Mouse (Mus musculus): ENCODE measurements around the gene Fzd4. TPM values are rescaled to one million over a fixed set of nuclear protein-coding genes. Genes with fewer than 3 reads are reported as not detected.
A peak's percentile ranks its signal among the peaks of the same experiment; 100 is the strongest.

Fzd4 gene
- total RNA-seq, 2 experiments from 2014 or later = 6.1 to 7.6 TPM

DNA sequence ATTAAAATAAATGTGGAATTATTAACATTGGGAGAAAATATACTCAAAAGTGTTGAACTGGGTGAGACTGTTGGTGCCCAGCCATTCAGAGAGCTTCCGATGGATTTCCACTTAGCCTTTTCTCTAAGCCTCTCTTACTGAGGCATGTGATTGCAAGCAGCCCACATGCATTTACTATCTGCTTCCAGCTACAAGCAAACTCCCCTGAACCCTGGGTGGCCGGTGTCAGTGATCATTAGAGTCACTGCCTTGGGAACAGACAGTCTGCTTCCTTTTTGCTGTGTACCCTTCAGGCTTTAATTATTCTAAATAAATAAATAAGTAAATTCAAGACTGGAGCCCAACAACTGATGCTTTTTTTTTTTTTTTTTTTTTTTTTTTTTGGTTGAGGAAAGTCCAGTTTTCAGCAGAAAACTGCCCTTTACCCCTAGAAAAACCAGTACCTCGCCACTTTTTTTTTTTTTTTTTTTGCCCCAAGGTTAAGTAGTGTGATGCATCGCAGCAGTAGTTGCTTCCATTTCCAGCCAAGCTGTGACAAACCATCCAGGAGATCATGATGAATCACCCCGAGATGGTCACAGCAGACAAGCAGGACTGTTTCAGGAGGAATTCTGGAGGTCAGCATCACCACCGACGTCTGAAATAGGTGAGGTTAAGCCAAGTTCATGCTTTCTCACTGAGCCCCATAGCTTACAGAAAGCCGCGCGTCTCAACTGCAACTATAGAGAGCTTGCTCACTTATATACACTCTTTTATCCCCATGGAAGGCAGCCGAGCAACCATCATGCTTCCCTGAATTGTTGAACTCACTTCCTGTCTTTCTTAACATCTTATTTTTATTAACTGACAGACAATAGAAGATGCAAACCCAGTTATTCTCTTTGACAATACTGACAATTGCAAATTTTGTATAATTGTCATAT is 21.9 kb downstream of the Fzd4 start:
- DNase-seq (ENCODE audit: low spot score in 2 of 2) = no peak

DNA sequence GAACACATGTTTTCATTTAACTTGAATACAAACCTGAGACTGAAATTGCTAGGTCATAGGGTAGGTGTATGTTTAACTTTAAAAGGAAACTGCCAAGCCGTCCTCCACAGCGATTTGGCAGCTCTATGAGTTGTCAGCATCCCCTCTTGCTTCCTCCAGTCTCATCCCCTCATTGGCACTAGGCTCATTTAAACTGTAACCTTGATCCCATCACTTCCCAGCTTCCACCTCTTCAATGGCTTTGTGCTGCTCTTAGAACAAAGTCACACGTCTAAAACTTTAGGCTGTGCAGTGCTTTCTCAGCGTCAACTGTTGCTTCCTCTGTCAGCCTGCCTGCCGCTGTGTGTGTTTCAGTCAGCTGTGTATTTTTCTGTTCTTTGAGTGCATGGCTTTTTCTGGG is 22.9 kb downstream of the Fzd4 start:
- DNase-seq (ENCODE audit: low spot score in 2 of 2) = no peak

DNA sequence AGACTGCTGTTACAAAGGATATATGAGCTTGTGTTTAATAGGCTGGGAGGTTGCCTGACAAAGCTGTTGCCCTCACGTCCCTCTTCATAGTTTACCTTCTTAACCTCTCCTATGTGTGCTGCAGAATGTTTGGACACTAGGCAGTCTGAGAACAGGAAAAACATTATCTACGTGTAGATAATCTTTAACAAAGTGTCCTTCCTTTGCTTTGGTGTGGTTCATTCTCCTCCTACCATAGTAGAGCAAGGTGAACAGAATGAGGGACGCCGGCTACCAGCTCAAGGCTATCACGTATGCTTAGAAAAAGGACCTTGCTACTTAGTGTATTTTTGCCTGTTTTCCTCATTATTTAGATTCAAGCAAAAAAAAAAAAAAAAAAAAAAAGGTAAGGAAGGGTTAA is 24.6 kb downstream of the Fzd4 start:
- no peak for DNase-seq (ENCODE audit: low spot score in 2 of 2)

DNA sequence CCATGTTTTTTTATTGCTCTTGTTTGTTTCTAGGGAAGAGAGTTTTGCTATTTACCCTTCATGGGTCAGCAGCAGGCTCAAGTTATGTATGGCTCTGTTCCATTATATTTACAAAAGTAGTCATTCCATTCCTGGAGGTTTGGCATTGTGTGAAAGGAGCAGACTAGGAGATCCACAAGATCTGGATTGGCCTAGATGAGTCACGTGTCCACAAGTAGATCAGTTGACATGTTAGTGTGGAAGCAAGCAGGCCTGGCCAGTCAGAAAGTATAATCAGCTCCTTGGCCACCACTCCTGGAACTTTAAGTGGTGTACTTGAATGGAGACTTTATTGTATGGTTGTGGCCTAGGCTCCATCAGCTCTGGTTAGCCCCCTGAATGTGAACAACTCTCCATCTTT is 25.2 kb downstream of the Fzd4 start:
- no peak for DNase-seq (ENCODE audit: low spot score in 2 of 2)

DNA sequence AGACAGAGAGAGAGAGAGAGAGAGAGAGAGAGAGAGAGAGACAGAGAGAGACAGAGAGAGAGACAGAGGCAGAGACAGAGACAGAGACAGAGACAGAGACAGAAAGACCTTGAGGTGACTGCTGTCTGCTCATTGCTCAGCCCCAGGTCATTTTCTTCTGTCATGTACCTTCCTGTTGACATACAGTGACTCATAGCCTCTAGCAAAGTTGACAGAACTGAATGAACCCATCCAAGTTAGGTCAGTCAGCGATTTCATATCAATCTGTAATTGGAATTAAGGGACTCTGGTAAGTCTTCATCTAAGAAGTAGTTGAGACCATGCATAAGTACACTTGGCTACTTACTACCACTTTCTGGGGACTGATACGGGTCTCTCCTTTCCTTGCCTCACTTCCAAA is 27.0 kb downstream of the Fzd4 start:
- DNase-seq (ENCODE audit: low spot score in 2 of 2) = no peak

DNA sequence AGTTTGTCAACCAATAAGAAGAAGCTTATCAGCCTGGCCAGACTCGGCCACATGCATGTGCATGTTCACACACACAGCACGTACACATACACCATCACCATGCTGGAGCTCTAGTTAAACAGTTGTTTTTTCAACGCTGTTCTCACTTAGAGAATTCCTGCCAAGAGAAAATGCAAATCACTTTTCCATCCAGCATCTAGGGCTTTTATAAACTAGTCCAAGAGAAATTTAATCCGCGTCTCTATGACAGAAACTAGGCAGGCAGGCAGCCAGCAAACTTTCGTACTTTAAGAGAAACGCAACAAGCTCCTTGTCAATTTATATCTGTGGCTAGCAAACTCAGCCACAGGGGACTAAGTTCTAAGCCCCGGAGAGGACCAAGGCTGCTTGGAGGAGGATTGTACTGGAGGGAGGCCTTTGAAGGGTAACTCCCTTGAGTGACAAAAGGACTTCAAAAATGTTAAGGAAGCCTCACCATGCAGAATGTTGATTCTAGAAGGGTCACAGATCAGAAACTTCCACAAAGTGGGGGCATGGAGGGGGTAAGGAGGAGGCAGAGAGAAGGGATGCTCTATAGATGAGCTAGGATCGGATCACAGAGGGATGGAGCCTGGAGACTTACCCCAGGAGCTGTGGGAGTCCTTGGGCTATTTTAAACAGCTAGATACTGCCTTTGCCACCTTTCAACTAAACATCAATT is 29.2 kb downstream of the Fzd4 start:
- peak in 1 of 2 experiments; percentile 41 for DNase-seq (ENCODE audit: low spot score in 2 of 2)

DNA sequence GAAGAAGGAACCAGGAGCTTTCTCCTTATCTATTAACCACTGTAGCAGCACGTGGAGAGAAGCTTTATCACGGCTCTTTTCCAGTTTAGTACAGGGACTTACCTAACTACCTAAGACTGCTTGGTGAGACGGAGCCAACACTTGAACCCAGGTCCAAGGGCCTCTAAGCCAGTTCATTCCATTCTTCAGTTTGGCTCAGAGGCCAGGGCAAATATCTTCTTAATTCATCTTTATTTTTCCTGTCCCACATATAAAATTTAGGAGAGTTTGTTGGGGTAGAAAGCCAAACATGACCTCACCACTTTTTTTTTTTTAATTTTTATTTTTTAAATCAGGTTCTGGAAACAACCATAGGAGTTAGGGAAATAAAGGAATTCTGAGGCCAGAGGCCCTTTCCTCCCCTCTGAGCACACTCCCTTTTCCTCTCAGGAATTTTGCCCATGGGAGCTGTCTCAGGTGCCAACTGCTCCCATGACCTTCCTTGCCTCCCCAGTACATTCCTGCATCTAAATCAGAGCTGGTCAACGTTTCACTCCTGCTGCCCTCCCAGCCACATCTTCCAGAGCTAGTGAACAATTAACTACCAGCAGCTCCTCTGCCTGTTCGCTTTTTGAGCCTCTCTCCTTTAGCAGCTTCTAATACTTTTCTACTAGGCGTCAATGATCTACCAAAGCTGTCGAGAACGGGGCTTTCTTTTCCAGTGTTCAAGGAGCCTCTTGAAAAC is 29.9 kb downstream of the Fzd4 start:
- no peak for DNase-seq (ENCODE audit: low spot score in 2 of 2)

DNA sequence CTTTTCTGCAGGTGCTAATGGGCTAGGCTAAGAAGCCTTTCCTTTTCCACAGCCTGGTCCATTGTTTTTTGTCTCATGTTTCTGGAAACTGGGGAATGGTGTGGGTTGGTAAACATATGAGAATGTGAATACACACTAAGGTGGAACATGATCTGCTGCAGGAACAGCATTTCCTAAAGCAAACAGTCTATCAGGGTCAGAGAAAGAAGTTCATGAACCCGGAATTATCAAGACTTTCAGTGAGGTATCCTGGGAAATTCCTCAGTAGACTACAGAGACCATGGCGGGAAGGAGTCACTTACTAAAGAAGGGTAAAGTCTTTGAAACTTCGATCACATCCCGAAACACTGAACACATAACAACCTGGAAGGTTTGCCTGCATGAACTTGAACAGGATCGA is 32.2 kb downstream of the Fzd4 start:
- DNase-seq (ENCODE audit: low spot score in 2 of 2) = no peak

DNA sequence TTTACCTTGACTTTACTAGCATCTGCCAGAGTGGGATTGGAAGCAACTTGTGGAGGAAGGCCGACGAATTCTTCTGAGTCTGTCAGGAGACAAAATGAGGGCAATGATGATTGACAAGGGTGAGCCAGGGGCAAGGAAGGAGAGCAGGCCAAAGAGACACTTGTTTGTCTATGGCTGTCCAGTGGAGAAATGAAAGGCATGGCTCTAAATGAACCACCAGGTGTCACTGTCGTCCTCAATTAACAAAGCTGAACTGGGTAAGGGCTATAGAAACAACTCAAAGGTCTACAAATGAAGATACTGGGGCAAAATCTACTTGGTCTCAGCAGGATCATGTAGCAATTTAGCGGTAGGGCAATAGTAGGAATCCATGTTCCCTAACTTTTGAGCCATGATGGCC is 33.4 kb downstream of the Fzd4 start:
- DNase-seq (ENCODE audit: low spot score in 2 of 2) = peak; percentile 22 to 66

DNA sequence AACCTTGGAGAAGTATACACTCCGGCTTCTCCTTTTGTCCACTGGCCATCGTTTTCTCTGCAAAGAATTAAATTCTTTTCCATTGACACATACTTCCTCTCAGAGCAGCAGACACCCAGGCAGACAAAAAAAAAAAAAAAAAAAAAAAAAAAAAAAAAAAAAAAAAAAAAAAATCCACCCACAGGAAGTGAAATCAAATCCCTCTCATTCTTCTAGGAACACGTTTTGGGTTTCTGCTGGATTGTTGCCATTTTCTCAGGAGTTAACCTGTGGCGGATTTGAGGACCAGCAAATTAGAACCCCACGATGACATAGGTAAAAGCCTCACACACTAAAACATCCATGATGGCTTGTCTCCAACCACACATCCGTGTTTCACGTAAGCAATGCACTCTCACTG is 37.1 kb downstream of the Fzd4 start:
- DNase-seq (ENCODE audit: low spot score in 2 of 2) = no peak

DNA sequence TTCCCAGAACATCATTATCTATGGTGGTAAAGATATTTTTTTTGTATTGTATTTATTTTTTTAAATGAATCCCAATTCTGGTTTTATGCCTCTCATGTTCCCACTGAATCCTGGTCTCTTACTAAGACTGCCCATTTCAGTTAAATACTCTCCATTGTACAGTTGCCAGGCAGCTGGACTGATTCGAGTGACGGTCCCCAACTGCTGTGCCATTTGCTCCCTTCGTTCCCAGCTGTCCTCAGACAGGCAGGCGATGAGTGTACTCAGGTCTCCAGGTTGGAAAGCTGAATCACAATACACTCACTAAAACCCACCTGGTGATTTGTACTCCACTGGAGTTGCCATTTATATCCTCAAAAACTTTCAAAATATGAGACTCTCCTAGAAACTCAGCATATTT is 38.1 kb downstream of the Fzd4 start:
- no peak for DNase-seq (ENCODE audit: low spot score in 2 of 2)

DNA sequence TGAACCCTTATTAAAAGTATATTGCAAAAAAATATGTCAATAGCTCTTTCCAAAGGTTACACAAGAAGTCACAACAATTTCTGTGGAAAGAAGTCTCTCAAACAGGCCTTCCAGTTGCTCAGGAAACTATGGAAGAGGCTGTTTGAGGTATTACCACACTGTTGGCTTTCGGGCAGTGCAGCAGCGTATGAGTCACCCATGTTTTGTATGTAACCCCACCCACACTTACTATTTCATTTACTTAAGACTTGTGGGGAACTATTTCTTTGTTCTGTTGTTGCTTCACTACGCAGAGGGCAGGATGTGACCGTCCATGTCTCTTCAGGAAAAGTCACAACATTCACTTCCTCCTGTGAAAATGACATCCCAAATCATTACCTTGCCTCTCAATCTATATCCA is 41.0 kb downstream of the Fzd4 start:
- no peak for DNase-seq (ENCODE audit: low spot score in 2 of 2)

DNA sequence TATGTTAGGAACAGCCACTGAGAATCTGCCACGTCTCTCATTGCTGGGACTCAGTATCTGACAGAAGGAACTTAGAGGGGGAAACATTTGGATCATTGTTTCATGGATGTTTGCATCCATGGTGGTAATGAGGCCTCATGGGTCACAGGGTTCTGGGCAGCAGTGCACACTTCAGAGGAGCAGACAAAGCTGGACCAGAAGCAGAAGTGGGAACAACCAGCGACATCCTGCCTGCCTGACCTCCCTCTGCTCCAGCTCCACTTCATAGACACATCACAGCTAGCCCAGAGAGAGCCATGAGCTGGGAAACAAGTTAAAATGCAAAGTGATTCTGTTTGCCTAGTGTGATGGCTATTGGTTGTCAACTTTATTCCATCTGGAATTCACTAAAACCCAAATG is 46.2 kb downstream of the Fzd4 start:
- no peak for DNase-seq (ENCODE audit: low spot score in 2 of 2)

DNA sequence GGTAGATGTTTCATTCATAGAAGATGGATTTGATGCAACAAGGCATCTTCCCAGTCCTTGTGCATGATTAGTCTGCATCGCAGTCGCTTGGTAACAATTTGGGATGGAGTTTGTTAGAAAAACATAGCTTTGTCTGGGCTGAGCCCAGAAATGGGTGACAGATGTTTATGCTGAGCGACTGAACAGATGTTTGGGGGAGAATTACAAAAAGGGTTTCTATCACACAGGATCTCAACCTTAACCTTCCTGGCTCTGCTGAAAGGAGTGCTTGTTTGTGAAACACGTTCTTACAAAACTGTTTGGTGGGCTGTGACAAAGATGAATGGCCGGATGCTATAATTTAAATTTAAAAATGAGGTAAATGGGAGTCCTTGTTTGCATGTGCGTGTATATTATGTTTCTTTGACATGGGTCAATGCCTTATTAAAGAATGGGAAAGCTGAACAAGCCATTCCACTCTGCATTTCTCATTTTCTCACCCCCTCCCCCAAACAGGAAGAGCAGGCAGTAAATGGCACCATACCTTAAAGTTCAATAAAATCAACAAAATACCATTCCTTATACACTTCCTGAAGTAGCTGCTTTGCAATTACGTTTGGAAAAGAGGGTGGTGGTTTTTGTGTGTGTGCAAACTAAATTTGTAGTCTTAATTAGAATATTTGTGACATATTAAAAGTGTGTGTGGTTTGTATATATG is 52.4 kb downstream of the Fzd4 start:
- DNase-seq (ENCODE audit: low spot score in 2 of 2) = no peak

DNA sequence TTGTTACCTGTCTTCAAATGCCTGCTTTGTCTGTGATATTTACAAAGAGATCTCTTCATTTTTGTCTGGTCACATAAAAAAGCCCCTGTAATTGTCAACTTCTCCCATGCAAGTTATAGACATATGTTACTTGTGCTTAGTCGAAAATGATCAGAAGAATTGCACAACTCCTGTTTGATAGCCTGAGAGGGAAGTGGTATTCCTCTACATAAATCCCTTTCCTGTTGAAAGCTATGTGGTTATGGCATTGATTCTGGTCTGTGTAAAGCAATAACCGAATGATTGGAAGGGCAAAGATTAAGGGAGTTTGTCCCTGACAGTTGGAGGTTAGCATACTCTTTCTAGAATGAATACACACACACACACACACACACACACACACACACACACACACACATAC is 55.5 kb downstream of the Fzd4 start:
- no peak for DNase-seq (ENCODE audit: low spot score in 2 of 2)

DNA sequence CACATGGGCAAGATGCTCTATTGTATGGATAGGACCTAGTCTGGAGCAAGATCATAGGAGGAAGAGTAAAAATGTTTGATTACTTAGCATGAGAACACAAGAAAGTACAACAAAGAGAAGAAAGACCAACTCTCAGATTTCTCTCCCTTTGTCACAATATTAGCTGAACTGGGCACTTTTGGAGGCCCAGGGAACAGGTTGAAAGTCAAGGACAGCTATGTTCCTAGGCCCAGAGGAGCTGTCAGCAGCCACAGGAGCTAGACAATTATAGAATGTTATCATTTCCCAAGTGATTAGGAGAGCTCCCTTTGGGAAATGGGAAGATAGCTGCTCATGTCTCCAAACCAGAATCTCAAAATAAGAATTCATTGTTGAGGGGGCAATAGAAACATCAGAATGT is 56.8 kb downstream of the Fzd4 start:
- no peak for DNase-seq (ENCODE audit: low spot score in 2 of 2)

DNA sequence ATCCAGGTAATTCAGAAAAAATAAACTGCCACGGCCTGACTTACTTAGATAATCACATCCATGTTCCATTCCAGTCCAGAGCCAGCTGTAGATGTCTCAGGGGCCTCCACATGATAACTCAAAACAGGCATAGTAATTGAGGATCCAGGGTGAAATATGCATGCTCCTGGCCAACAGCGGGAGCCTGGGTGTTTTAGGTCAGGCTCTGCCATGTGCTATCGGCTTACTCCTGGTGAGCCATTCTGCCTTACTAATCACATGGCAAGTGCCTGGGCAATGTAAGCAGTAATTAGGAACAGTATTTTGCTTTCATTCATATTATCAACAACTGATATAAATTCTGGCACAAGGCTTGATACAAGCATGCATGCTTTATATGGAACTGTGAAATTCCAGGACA is 57.2 kb downstream of the Fzd4 start:
- no peak for DNase-seq (ENCODE audit: low spot score in 2 of 2)
